Mouse (Mus musculus): Measurements from ENCODE around the gene Hnrnpab. TPM values are rescaled to one million over a fixed set of nuclear protein-coding genes. Genes with fewer than 3 reads are reported as not detected.

Hnrnpab gene
- total and polyA plus RNA-seq, 3 experiments = 184 to 1,104 (median 894) TPM

DNA sequence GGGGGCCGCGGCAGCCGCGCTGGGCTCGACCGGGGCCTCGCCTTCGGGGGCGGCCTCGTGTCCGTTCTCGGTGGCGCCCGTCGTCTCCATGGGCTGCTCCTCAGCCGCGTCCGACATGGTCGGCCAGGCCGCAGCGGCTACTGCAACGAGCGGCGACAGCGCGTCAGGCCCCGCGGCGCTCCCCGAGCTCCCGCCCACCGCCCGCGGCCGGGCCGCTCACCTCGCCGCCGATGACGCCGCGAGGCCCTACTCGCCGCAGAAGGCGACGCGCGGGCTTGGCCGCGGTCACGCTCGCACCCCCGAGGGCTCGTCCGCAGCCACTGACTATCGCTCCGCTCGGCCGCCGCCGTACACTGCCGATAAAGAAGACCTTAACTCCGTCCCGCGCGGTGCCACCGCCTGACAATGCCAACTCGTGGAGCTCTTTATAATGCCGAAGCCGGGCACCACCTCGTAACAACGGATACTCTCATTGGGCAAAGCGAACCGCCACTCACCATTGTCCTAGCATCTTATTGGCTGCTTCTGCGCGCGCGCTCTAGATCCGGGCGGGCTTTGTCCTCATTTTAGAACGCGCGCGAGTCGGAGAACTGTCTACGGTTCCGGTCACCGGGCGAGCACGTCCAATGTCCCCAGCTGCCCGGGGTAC lies at the start of gene Hnrnpab (continued):
- TF ChIP-seq TAL1 (IDR thresholded peaks at IDR 0.05; ENCODE audit: low read length) = no peak
- peak; percentile 90 for TF ChIP-seq HCFC1 (IDR thresholded peaks at IDR 0.05; ENCODE audit: low read depth, low read length)
- no peak for TF ChIP-seq ZKSCAN1 (IDR thresholded peaks at IDR 0.05; ENCODE audit: low read depth, low read length)
- no peak; the same call in 1 of the 2 replicates for TF ChIP-seq USF1 (IDR thresholded peaks at IDR 0.05; ENCODE audit: low read depth, low read length)

DNA sequence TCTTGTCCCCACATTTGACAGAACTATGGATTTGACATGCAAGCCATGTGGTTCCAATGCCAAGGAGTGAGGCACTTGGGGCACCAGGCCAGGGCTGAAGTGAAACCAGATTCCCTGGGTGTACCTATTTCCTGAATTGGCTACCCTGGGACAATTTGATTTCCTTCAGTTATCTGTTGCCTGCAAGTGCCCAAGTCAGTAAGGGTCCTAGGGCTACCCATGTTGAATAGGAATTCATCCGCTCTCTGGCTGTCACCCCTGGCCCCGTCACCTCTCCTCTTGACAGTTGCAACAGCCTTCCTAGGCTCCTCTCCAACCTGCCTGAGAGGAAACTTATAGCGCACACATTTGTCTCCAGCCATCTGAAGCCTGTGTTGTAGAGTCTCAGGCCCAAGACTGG lies 48.2 kb upstream of the Hnrnpab start:
- Histone ChIP-seq H3K9me3 (replicated peaks; ENCODE audit: insufficient read depth, low read length) (no peaks in the 10 kb centered on the region), H3K79me2 (ENCODE audit: control insufficient read depth, insufficient read depth, low read length, poor library complexity) (peaks cover 3% of the 10 kb centered on the region; the same call in 1 of the 2 replicates), H3K4me1 (ENCODE audit: control insufficient read depth in 1 of 2, insufficient read depth in 2 of 2, low read length in 2 of 2) (peaks cover 10 to 17% of the 10 kb centered on the region in 2 experiments), H3K4me3 (ENCODE audit: control insufficient read depth in 1 of 2, insufficient read depth in 1 of 2, low read depth in 2 of 2, low read length in 2 of 2) (no peak overlapping the region), H3K36me3 (ENCODE audit: control insufficient read depth in 1 of 2, insufficient read depth in 2 of 2, low read length in 2 of 2) (peaks cover 0 to 11% of the 10 kb centered on the region in 2 experiments; a peak in 2 of 4 replicates), H3K27me3 (ENCODE audit: control insufficient read depth in 1 of 2, insufficient read depth in 2 of 2, low read length in 2 of 2) (no peaks in the 10 kb centered on the region), H3K27ac (ENCODE audit: control insufficient read depth, low read depth, low read length) (no peak overlapping the region), H3K9ac (ENCODE audit: control insufficient read depth, low read depth, low read length, poor library complexity, severe bottlenecking) (no peak overlapping the region)
- DNase-seq (ENCODE audit: low read depth, low spot score) = no peak
- no peak for TF ChIP-seq CHD2 (IDR thresholded peaks at IDR 0.05; ENCODE audit: low read length)

DNA sequence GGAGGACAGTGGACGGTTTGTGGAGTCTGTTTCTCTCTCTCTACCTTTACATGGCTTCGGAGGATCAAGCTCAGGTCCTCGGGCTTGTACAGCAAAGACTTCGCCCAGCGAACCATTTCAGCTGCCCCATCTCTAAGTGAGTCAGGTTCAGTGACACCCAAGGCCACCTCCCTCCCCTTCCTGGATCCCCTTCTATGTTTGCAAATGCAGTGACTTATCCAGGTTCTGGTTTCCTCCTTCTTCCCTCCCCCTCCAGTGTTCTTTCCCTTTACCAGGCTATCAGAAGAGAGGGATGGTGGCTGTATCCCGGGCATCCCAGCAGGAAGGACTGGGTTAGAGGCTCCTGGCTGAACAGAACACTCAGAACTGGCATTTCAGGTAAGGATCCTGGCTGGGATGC lies 47.1 kb upstream of the Hnrnpab start:
- no peak overlapping the region for H3K4me3 ChIP-seq (ENCODE audit: control insufficient read depth in 1 of 2, insufficient read depth in 1 of 2, low read depth in 2 of 2, low read length in 2 of 2)
- H3K9me3 ChIP-seq (replicated peaks; ENCODE audit: insufficient read depth, low read length) = no peaks in the 10 kb centered on the region
- H3K4me1 ChIP-seq (ENCODE audit: control insufficient read depth in 1 of 2, insufficient read depth in 2 of 2, low read length in 2 of 2) = peaks cover 4 to 7% of the 10 kb centered on the region in 2 experiments
- TF ChIP-seq SMC3 (IDR thresholded peaks at IDR 0.05; ENCODE audit: low read depth, low read length) (no peak), HCFC1 (IDR thresholded peaks at IDR 0.05; ENCODE audit: low read depth, low read length) (no peak), ZMIZ1 (IDR thresholded peaks at IDR 0.05; ENCODE audit: low read depth, low read length) (no peak), MYB (IDR thresholded peaks at IDR 0.05; ENCODE audit: low read depth, low read length) (no peak), POLR2AphosphoS2 (IDR thresholded peaks at IDR 0.05; ENCODE audit: low read length) (no peak), USF1 (IDR thresholded peaks at IDR 0.05; ENCODE audit: low read depth, low read length) (no peak), ETS1 (IDR thresholded peaks at IDR 0.05; ENCODE audit: low read depth, low read length) (no peak), MXI1 (IDR thresholded peaks at IDR 0.05; ENCODE audit: low read depth, low read length) (no peak), POLR2AphosphoS5 (IDR thresholded peaks at IDR 0.05; ENCODE audit: borderline replicate concordance, low read depth, low read length) (no peak), RCOR1 (IDR thresholded peaks at IDR 0.05; ENCODE audit: low read depth, low read length) (no peak), KAT2A (conservative IDR thresholded peaks at IDR 0.05; ENCODE audit: low read depth, low read length) (no peak), POLR2A (IDR thresholded peaks at IDR 0.05; ENCODE audit: control insufficient read depth in 1 of 2, insufficient read depth in 1 of 2, low read depth in 1 of 2, low read length in 2 of 2, poor library complexity in 1 of 2) (no peak), MAFK (IDR thresholded peaks at IDR 0.05; ENCODE audit: borderline replicate concordance, low read depth, low read length) (no peak), E2F4 (IDR thresholded peaks at IDR 0.05; ENCODE audit: borderline replicate concordance, low read depth, low read length) (no peak), BHLHE40 (IDR thresholded peaks at IDR 0.05; ENCODE audit: borderline replicate concordance, low read depth, low read length) (no peak)
- H3K27me3 ChIP-seq (ENCODE audit: control insufficient read depth in 1 of 2, insufficient read depth in 2 of 2, low read length in 2 of 2) = no peaks in the 10 kb centered on the region
- no peak overlapping the region for H3K9ac ChIP-seq (ENCODE audit: control insufficient read depth, low read depth, low read length, poor library complexity, severe bottlenecking)
- peaks cover 0 to 4% of the 10 kb centered on the region in 2 experiments; a peak in 1 of 4 replicates for H3K36me3 ChIP-seq (ENCODE audit: control insufficient read depth in 1 of 2, insufficient read depth in 2 of 2, low read length in 2 of 2)
- peaks cover 3% of the 10 kb centered on the region; the same call in 1 of the 2 replicates for H3K79me2 ChIP-seq (ENCODE audit: control insufficient read depth, insufficient read depth, low read length, poor library complexity)
- no peak for DNase-seq (ENCODE audit: low read depth, low spot score)
- no peak overlapping the region for H3K27ac ChIP-seq (ENCODE audit: control insufficient read depth, low read depth, low read length)

Measured in MEL (cell line).